Mouse (Mus musculus) heart, embryonic 16.5 days (tissue): ENCODE data around the gene Zfp451. TPM values are rescaled to one million over a fixed set of nuclear protein-coding genes. Genes with fewer than 3 reads are reported as not detected.
A peak's percentile ranks its signal among the peaks of the same experiment; 100 is the strongest.
"Not testable (repeated sequence)": the region's sequence is repeated elsewhere in the genome, so short reads cannot be mapped to it uniquely, and the experiment has no call there.

Experiments used
- ATAC-seq: fragments of 200-750 bp; cut with Nextera tagmentation; replicated peaks from 2 replicates; pipeline ENCODE4 v1.8.0; 2017; ENCODE audit warnings: moderate number of reproducible peaks; ENCODE audit not compliant: insufficient read depth, low FRiP score; ENCODE audit errors: extremely low read depth
- H3K27ac ChIP-seq: fragments of 300-500 bp; sonication (generic); 2 replicates; pipeline ENCODE4 v1.5.1; 2014; ENCODE audit warnings: mild to moderate bottlenecking, low read length, control low read depth, moderate library complexity
- H3K27me3 ChIP-seq: fragments of 300-500 bp; sonication (generic); 2 replicates; pipeline ENCODE4 v1.6.1; 2014; ENCODE audit warnings: low read length, mixed read lengths; ENCODE audit not compliant: control insufficient read depth, insufficient read depth
- H3K36me3 ChIP-seq: fragments of 300-500 bp; sonication (generic); 2 replicates; pipeline ENCODE4 v1.6.1; 2014; ENCODE audit not compliant: control insufficient read depth, insufficient read depth
- H3K4me1 ChIP-seq: fragments of 300-500 bp; sonication (generic); 2 replicates; pipeline ENCODE4 v1.6.1; 2014; ENCODE audit warnings: low read length, mixed read lengths; ENCODE audit not compliant: control insufficient read depth, insufficient read depth
- H3K4me2 ChIP-seq: fragments of 300-500 bp; sonication (generic); 2 replicates; pipeline ENCODE4 v1.6.1; 2014; ENCODE audit warnings: low read depth, mild to moderate bottlenecking, control low read depth, low read length
- H3K4me3 ChIP-seq: fragments of 300-500 bp; sonication (generic); 2 replicates; pipeline ENCODE4 v1.5.1; 2014; ENCODE audit warnings: mild to moderate bottlenecking, control low read depth, low read length
- H3K9ac ChIP-seq: fragments of 300-500 bp; sonication (generic); 2 replicates; pipeline ENCODE4 v1.6.1; 2014; ENCODE audit warnings: low read length, control low read depth
- H3K9me3 ChIP-seq: fragments of 300-500 bp; sonication (generic); replicated peaks from 2 replicates; pipeline ENCODE4 v1.6.1; 2016; ENCODE audit warnings: low read length; ENCODE audit not compliant: control insufficient read depth
- WGBS: fragments of 180-500 bp; shearing (Covaris S2); extraction: QIAGEN DNeasy Blood & Tissue Kit; methylation state at CpG from one replicate; pipeline ENCODE4 v1.1.7; 2014; 5-methylcytosine and 5-hydroxymethylcytosine counted together
- polyA plus RNA-seq: library from polyadenylated mRNA; unstranded; fragments of >200 nt; fragmentation: Nextera tagmentation; extraction: Ambion mirVana; gene quantifications from 2 replicates; pipeline ENCODE4 v1.2.1, GENCODE M21; 2015

Gene Zfp451
- polyA plus RNA-seq, 1 experiment from 2014 or later: 14.4 TPM

- WGBS: 86% methylated on average over 17 of the region's 17 CpGs
- ATAC-seq: no peak
- Histone ChIP-seq H3K4me3 (no peak overlapping the region), H3K9me3 (no peaks in the 10 kb centered on the region), H3K4me2 (no peak overlapping the region), H3K9ac (no peak overlapping the region), H3K36me3 (no peaks in the 10 kb centered on the region), H3K27me3 (no peaks in the 10 kb centered on the region), H3K4me1 (peaks cover 19% of the 10 kb centered on the region), H3K27ac (no peak overlapping the region)
Observed at GRCm38 (mm10) chr1:33754089-33754488, 60.3 kb downstream of the Zfp451 start.

GRCm38 (mm10) chr1:33751283-33751682 is 63.1 kb downstream of the Zfp451 start:
- Histone ChIP-seq H3K4me2 (0 out of 2 replicates have a peak overlapping the region, but pooled peaks have one; percentile 0), H3K27ac (peak overlapping the region; percentile 51)

GRCm38 (mm10) chr1:33749709-33750108 is 64.7 kb downstream of the Zfp451 start:
- not testable (repeated sequence) for H3K4me3 ChIP-seq, H3K27me3 ChIP-seq, H3K9ac ChIP-seq, ATAC-seq, H3K27ac ChIP-seq, H3K4me2 ChIP-seq, H3K4me1 ChIP-seq, H3K9me3 ChIP-seq
- WGBS: 91% methylated on average over 2 of the region's 4 CpGs
- peaks cover 17% of the 10 kb centered on the region for H3K36me3 ChIP-seq

More at GRCm38 (mm10) chr1:33751283-33751682, 63.1 kb downstream of the Zfp451 start:
- H3K36me3 ChIP-seq: peaks cover 6% of the 10 kb centered on the region; the same call in 1 of the 2 replicates
- no peak overlapping the region for H3K4me3 ChIP-seq
- no peak overlapping the region for H3K9ac ChIP-seq
- no peaks in the 10 kb centered on the region for H3K9me3 ChIP-seq
- peak; percentile 78 for ATAC-seq
- no peaks in the 10 kb centered on the region for H3K27me3 ChIP-seq
- H3K4me1 ChIP-seq: peaks cover 6% of the 10 kb centered on the region
- 54% methylated on average over 10 of the region's 10 CpGs for WGBS

GRCm38 (mm10) chr1:33749109-33749508 is 65.3 kb downstream of the Zfp451 start:
- H3K9ac ChIP-seq: no peak overlapping the region
- H3K9me3 ChIP-seq: no peaks in the 10 kb centered on the region
- no peak overlapping the region for H3K27ac ChIP-seq
- no peak overlapping the region for H3K4me3 ChIP-seq
- no peak overlapping the region for H3K4me2 ChIP-seq
- H3K27me3 ChIP-seq: no peaks in the 10 kb centered on the region
- H3K36me3 ChIP-seq: peaks cover 17% of the 10 kb centered on the region
- H3K4me1 ChIP-seq: no peaks in the 10 kb centered on the region
- WGBS: 94% methylated on average over 11 of the region's 11 CpGs
- ATAC-seq: no peak

GRCm38 (mm10) chr1:33745901-33746300 is 68.5 kb downstream of the Zfp451 start:
- H3K4me2 ChIP-seq: no peak overlapping the region
- 95% methylated on average over 4 of the region's 4 CpGs for WGBS
- H3K27ac ChIP-seq: no peak overlapping the region
- no peak for ATAC-seq
- H3K27me3 ChIP-seq: no peaks in the 10 kb centered on the region
- H3K4me1 ChIP-seq: no peaks in the 10 kb centered on the region
- H3K9ac ChIP-seq: no peak overlapping the region
- no peaks in the 10 kb centered on the region for H3K9me3 ChIP-seq
- H3K36me3 ChIP-seq: peaks cover 17% of the 10 kb centered on the region
- no peak overlapping the region for H3K4me3 ChIP-seq

- H3K9ac ChIP-seq, H3K27me3 ChIP-seq, ATAC-seq, H3K4me1 ChIP-seq, H3K4me3 ChIP-seq, H3K27ac ChIP-seq, H3K9me3 ChIP-seq, H3K4me2 ChIP-seq: not testable (repeated sequence)
- H3K36me3 ChIP-seq: peaks cover 21% of the 10 kb centered on the region
- 88% methylated on average over 8 of the region's 9 CpGs for WGBS
Observed at GRCm38 (mm10) chr1:33744815-33745214, 69.6 kb downstream of the Zfp451 start.

- ATAC-seq: no peak
Observed at GRCm38 (mm10) chr1:33742903-33743302, 71.5 kb downstream of the Zfp451 start.

GRCm38 (mm10) chr1:33739302-33739701 is 75.1 kb downstream of the Zfp451 start:
- ATAC-seq: no peak; the same call in 1 of the 2 replicates
- WGBS: 30% methylated on average over 12 of the region's 12 CpGs
- H3K27me3 ChIP-seq: no peaks in the 10 kb centered on the region
- no peak overlapping the region for H3K27ac ChIP-seq
- H3K36me3 ChIP-seq: peaks cover 18% of the 10 kb centered on the region; the same call in 1 of the 2 replicates
- H3K4me1 ChIP-seq: no peaks in the 10 kb centered on the region
- H3K9me3 ChIP-seq: no peaks in the 10 kb centered on the region
- no peak overlapping the region for H3K4me2 ChIP-seq
- H3K4me3 ChIP-seq: no peak overlapping the region
- H3K9ac ChIP-seq: no peak overlapping the region

More at GRCm38 (mm10) chr1:33742903-33743302, 71.5 kb downstream of the Zfp451 start:
- Histone ChIP-seq H3K27ac (no peak overlapping the region), H3K4me3 (no peak overlapping the region), H3K36me3 (peaks cover 22% of the 10 kb centered on the region), H3K9ac (no peak overlapping the region), H3K4me2 (no peak overlapping the region), H3K4me1 (no peaks in the 10 kb centered on the region), H3K27me3 (no peaks in the 10 kb centered on the region), H3K9me3 (no peaks in the 10 kb centered on the region)
- WGBS: 21% methylated on average over 8 of the region's 8 CpGs

GRCm38 (mm10) chr1:33738681-33739278 is 75.6 kb downstream of the Zfp451 start:
- Histone ChIP-seq H3K27ac (no peak overlapping the region), H3K27me3 (no peaks in the 10 kb centered on the region), H3K36me3 (peaks cover 18% of the 10 kb centered on the region; the same call in 1 of the 2 replicates), H3K9me3 (no peaks in the 10 kb centered on the region), H3K9ac (no peak overlapping the region), H3K4me1 (no peaks in the 10 kb centered on the region), H3K4me3 (no peak overlapping the region), H3K4me2 (no peak overlapping the region)
- no peak for ATAC-seq
- WGBS: 85% methylated on average over 11 of the region's 11 CpGs
